Mouse (Mus musculus) splenic B cell, adult 2 months (primary cell): ENCODE measurements around the gene Sit1.
A peak's percentile ranks its signal among the peaks of the same experiment; 100 is the strongest.

ENCODE experiments used
- DNase-seq: peaks from one replicate; pipeline ENCODE4 v3.0.0-alpha.2; 2011; ENCODE audit warnings: low read depth, low spot score
- H3K27me3 ChIP-seq: 2 replicates; pipeline ENCODE4 v1.6.1; 2012; ENCODE audit warnings: mild to moderate bottlenecking, low read length, moderate library complexity, mixed read lengths; ENCODE audit not compliant: control insufficient read depth, poor library complexity, insufficient read depth, severe bottlenecking
- H3K36me3 ChIP-seq: 2 replicates; pipeline ENCODE4 v1.6.1; 2012; ENCODE audit warnings: mild to moderate bottlenecking, low read length, moderate library complexity, mixed read lengths; ENCODE audit not compliant: control insufficient read depth, poor library complexity, insufficient read depth, severe bottlenecking

The Sit1 gene

DNA sequence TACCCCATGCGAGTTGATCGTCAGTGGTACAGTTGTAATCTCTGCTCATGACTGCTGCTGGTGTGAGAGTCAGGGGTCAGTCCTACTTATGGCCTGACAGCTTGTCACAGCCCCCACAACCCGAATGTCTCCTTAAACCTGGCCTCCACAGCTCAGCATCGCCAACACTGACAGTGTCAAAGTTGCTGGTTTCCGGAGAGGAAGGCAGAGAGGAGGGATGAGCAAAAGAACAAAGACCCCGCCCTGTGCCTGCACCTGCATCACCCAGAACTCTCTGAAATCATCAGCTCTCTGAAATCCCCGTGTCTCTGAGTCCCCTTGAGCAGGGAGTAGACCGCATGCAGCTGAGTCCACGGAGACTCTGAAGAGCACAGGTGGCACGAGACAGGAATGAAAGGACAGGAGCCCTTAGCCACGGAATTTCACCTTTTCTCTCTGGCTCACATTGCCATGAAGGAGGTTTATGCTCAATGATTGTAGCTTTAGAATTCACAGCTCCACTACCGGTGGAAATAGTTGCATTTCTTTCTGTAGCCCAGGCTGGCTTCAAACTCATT, at the start of gene Sit1:
Gene Sit1 (minus strand): TSS at position 200 of the 557 bp plus-strand sequence.
- peak; percentile 55 for DNase-seq
- Histone ChIP-seq H3K27me3 (no peaks in the 10 kb centered on the region), H3K36me3 (no peaks in the 10 kb centered on the region)

DNA sequence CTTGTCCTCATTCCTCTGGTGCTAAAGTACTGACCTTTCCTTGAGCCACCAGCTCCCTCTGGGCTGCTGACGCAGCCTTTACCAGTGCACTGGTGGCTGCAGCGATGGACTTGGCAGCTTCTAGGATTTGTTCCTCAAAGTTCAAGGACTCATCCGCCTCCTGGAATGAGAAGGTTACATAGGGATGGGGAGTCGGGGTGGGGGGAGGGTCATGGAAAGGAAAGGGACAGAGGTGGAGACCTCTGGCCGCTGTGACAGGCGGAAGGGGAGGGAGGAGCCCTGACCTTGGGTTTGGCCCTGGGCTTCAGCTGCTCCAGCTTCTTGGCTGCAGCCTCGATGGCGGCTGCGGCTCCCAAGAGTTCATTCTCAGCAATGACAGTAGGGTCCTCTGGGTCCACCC, 49.7 kb upstream of the Sit1 start:
- DNase-seq: no peak
- no peaks in the 10 kb centered on the region for H3K27me3 ChIP-seq
- peaks cover 31% of the 10 kb centered on the region for H3K36me3 ChIP-seq

DNA sequence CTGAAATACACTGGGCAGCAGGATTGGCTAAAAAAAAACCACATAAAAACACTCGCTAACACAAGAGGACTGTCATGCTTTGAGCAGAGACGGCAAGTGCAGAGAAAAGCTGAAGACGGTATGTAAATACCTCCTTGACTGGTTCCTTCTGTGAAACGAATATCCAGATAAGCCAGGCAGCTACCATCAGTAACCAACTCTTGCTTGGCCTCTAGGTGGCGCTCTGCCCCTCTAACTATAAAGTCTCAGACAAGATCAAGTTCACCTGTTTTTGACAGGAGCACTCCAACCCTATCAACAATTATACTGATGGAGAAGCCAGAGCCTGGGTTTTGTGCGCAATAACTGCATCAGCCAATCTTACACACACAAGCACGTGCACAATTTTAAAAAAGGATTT, 47.0 kb upstream of the Sit1 start:
- no peaks in the 10 kb centered on the region for H3K27me3 ChIP-seq
- peaks cover 13% of the 10 kb centered on the region for H3K36me3 ChIP-seq
- DNase-seq: peak; percentile 89

DNA sequence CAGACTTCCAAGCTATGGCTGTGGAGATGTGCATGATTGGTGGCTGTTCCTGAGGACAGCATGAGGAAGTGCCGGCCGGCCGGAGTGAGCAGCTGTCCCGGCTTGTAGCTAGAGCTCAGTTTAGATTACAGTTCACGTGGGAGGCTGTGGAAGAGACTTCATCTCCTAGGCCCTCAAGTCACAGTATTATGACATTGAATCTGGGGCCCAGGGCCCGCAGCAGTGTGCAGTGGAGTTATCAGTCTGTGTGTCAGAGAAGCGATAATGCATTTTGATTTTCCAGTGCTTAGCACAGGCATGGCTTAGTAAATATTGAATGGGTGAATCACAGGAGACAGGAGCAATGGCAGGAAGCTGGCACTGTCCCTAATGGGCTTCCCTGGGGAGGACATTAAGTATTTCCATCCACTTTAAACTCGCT, 46.6 kb upstream of the Sit1 start:
- peaks cover 13% of the 10 kb centered on the region for H3K36me3 ChIP-seq
- no peak for DNase-seq
- no peaks in the 10 kb centered on the region for H3K27me3 ChIP-seq

DNA sequence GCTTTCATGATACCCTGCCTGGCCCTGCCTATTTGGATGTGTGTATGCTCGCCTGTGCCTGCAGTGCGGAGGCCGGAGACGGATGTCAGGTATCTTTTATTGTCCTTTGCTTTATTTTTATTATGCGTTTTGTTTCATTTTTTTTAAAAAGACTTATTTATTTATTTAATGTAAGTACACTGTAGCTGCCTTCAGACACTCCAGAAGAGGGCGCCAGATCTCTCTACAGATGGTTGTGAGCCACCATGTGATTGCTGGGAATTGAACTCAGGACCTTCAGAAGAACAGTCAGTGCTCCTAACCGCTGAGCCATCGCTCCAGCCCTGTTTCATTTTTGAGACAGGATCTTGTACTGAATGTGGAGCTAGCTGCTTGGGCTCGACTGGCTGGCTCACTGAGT, 45.0 kb upstream of the Sit1 start:
- Histone ChIP-seq H3K27me3 (no peaks in the 10 kb centered on the region; the same call in 1 of the 2 replicates), H3K36me3 (peaks cover 9% of the 10 kb centered on the region)
- peak; percentile 54 for DNase-seq

DNA sequence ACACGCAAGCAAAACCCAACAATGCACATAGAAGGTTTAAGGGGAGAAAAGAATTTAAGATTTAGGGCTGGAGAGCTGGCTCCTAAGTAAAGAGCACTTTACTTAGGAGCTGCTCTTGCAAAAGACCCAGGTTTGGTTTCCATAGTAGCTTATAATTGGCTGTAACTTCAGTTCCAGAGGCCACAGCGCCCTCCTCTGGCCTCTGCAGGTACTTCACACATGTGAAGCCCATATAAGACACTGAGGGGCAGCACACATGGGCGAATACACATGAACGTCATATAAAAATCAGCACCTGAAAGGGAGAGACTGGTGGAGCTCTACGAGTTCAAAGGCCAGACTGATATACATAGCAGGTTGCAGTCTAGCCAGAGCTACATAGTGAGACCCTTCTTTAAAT, 44.3 kb upstream of the Sit1 start:
- DNase-seq: peak; percentile 57
- Histone ChIP-seq H3K27me3 (no peaks in the 10 kb centered on the region; the same call in 1 of the 2 replicates), H3K36me3 (peaks cover 6% of the 10 kb centered on the region; the same call in 1 of the 2 replicates)

DNA sequence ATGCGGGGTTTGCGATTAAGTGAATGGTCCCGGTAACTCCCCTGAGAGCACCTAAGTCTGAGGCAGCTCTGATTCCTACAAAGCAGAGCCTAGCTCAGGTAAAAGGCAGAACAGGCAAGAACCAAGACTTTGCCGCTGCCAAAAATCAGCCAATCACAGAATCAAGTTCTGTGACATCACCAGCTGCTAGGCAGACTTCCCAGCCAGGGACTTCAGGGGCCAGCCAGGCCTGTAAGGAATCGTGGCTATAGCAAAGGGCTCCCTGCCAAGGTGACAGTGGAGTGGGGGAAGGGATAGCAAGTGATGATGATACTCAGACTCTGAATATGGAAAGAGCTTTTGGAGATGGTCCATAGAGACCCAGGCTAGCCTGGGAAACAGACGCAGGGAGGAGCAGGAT, 36.4 kb upstream of the Sit1 start:
- peak; percentile 94 for DNase-seq
- no peaks in the 10 kb centered on the region; the same call in 1 of the 2 replicates for H3K27me3 ChIP-seq
- H3K36me3 ChIP-seq: no peaks in the 10 kb centered on the region

DNA sequence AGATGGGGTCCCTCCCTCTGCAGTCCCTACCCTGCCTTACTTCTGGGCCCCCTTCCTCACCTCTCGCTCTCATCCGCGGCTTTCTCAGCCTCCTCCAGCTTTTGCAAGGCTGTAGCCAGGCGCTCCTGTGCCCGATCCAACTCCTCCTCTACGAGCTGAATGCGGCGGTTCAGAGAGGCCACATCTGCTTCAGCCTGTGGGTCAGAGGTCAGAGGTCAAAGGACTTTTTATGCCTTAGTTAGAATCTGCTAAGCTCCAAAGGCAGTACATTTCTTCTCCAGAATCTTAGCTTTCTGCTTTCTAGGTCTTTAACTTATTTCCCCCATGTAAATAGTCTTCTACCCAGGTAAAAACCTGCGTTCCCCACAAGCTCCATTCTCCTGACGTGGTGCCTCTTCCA, 36.0 kb upstream of the Sit1 start:
- H3K27me3 ChIP-seq: no peaks in the 10 kb centered on the region; the same call in 1 of the 2 replicates
- no peaks in the 10 kb centered on the region for H3K36me3 ChIP-seq
- DNase-seq: no peak

DNA sequence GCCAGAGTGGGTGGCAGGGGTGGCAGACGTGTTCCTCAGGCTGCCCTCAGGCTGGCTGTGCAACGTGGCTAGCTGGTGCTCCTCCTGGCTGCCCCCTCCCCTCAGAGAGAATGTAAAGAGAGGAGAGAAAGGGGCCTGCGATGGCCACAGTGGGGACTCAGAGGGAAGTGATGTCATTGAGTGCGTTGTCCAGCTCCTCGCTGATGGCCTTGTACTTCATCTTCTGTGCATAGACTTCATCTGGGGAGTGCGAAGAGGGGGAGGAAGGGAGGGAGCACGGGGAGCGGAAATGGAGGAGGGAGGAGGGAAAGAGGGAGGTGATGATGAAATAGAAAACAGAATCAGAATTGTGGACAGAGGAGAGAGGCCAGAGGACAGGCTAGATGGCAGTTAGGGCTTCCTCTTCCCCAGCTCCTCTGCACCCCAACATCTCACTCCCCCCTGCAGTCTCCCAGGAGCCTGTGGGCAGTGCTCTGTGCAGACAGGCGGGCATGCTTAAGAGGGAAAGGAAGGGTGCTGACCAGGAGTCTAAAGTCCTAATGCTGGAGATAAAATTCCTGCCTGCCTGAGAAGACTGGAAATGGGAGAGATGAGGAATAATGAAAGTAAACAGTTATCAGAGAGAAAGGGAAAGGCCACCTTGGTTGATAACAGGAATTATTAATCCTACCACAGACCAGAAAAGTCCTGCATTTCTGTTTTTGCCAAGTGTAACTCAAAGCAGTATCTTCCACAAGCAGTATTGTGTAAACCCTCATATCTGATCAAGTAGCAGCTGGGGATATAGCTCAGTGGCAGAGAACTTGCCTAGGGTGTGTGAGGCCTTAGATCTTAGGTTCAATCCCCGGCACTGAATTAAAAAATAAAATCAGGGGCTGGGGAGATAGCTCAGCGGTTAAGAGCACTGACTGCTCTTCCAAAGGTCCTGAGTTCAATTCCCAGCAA, 32.5 kb upstream of the Sit1 start:
- Histone ChIP-seq H3K36me3 (no peaks in the 10 kb centered on the region), H3K27me3 (no peaks in the 10 kb centered on the region)
- no peak for DNase-seq

DNA sequence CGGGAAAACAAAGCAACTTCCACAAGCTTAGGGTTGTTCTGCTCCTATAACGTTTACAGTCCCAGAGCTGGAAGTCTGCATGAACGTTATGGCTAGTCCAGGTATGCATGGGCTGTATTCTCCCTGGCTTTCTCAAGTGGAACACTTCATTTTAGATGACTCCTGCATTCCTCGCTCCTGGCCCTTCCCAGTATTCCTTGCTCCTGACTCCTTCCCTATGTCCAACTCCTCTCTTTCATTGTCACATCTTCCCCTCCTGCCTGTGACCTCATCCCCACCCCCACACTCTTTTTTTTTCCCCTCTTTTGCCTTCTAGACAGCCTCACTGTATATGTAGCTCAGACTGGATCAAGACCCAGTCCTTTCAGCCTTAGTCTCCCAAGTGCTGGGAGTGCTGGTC, 30.3 kb upstream of the Sit1 start:
- Histone ChIP-seq H3K27me3 (no peaks in the 10 kb centered on the region), H3K36me3 (no peaks in the 10 kb centered on the region)
- DNase-seq: no peak

DNA sequence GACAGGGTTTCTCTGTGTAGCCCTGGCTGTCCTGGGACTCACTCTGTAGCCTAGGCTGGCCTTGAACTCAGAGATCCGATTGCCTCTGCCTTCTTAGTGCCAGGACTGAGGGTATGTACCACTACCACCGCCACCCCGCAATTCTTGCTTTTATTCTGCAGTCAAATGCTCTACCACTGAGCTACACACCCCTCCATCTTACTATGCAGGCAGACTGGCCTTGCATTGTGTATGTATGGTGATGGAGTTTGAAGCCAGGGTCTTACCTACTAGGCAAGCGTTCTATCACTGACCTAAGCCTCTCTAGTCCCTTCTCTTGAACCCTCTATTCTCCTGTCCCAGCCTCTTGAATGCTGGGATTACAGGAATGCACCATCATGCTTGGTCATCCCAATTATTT, 29.8 kb upstream of the Sit1 start:
- H3K27me3 ChIP-seq: no peaks in the 10 kb centered on the region
- no peak for DNase-seq
- no peaks in the 10 kb centered on the region for H3K36me3 ChIP-seq

DNA sequence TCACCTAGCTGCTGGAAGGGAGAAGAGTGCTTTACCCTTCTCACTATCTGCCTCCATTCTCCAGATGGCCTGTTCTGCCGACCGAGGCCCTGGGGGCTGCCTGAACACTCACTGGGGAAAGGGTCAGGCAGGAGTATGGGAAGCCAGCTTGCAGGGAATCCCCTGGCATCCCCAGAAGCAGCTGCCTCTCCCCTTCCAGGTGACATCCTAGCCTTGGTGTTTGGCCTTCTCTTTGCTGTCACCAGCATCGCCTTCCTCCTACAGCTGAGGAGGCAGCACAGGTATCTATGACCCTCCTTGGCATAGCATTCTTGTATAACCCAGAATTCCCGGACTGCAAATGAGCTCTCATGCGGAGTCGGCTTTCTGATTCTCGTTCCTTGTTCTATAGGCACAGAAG, 29.1 kb upstream of the Sit1 start:
- no peaks in the 10 kb centered on the region for H3K27me3 ChIP-seq
- no peaks in the 10 kb centered on the region for H3K36me3 ChIP-seq
- DNase-seq: no peak

DNA sequence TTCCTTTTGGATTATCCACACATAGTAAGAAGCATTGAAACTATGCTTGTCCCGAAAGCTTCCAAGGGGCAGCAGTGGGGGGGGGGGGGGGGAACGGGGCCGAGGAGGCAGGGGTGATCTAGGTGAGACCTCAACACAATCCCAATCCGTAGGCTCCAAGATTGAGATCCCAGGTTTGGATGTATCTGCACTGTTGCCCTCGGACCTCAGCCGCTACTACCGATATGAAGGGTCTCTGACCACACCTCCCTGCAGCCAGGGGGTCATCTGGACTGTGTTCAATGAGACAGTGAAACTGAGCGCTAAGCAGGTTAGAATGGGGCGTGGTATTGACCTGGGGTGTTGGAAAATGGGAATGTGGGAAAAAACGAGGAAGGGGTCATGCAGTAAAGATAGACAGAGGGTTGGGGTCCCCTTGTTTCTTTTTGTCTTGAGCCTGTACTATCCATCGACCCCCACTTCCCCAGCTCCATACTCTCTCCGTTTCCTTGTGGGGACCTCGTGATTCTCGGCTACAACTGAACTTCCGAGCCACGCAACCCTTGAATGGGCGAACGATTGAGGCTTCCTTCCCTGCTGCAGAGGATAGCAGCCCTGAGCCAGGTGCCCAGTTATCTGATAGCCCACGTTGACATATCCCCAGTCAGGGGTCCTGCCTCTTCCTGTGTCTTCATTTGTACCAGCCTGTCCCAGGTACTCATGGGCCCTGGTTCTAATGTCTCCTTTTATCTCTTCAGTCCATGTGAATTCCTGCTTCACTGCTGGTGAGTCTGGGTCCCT, 28.3 kb upstream of the Sit1 start:
- no peaks in the 10 kb centered on the region for H3K36me3 ChIP-seq
- no peak for DNase-seq
- no peaks in the 10 kb centered on the region for H3K27me3 ChIP-seq

DNA sequence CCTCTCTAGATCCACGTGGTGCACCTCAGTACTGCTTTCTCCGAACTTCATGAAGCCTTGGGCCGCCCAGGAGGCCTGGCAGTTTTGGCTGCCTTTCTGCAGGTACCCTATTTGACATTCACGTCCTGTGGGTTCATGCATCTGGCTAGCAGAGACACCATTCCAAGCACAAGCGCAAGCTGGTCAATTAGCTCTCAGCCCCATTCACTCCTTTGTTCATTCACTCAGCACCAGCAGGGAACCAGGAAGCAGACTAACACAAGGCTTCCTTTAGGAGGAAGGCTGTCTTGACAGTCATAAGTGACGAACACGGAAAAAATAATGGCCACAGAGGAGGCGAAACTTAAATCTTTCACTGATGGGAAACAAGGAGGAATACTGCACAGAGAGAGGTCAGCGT, 25.6 kb upstream of the Sit1 start:
- H3K27me3 ChIP-seq: no peaks in the 10 kb centered on the region
- DNase-seq: no peak
- H3K36me3 ChIP-seq: no peaks in the 10 kb centered on the region

DNA sequence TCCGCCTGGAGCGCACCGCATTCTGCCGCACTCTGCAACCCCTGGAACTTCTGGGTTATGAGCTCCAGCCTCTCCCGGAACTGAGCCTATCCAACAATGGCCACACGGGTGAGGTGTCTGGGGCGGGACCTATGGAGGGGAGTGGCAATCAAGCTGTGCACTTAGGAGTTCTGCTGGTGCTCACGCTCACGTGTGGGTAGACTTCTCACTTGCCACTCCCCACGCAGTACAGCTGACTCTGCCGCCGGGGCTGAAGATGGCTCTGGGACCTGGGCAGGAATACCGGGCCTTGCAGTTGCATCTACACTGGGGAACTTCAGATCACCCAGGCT, 25.1 kb upstream of the Sit1 start:
- H3K27me3 ChIP-seq: no peaks in the 10 kb centered on the region
- DNase-seq: peak; percentile 75
- H3K36me3 ChIP-seq: no peaks in the 10 kb centered on the region
